Mouse (Mus musculus) stomach, postnatal 0 days (tissue): Measurements from ENCODE around the gene Timm50. TPM values are rescaled to one million over a fixed set of nuclear protein-coding genes. Genes with fewer than 3 reads are reported as not detected.
A peak's percentile ranks its signal among the peaks of the same experiment; 100 is the strongest.

ENCODE experiments used
- ATAC-seq: fragments of 200-750 bp; cut with Nextera tagmentation; 2 replicates; pipeline ENCODE4 v1.8.0; 2017; ENCODE audit not compliant: low FRiP score, low TSS enrichment
- DNase-seq: peaks from one replicate; pipeline ENCODE4 v3.0.0-alpha.2; 2016; ENCODE audit warnings: low spot score
- H3K27ac ChIP-seq: fragments of 300-500 bp; sonication (generic); replicated peaks from 2 replicates; pipeline ENCODE4 v1.5.1; 2014; ENCODE audit warnings: mild to moderate bottlenecking, control low read depth
- H3K27me3 ChIP-seq: fragments of 300-500 bp; sonication (generic); 2 replicates; pipeline ENCODE4 v1.6.1; 2014; ENCODE audit warnings: low read length; ENCODE audit not compliant: control insufficient read depth, insufficient read depth
- H3K36me3 ChIP-seq: fragments of 300-500 bp; sonication (generic); 2 replicates; pipeline ENCODE4 v1.6.1; 2014; ENCODE audit warnings: low read length, mixed read lengths; ENCODE audit not compliant: control insufficient read depth, insufficient read depth
- H3K4me1 ChIP-seq: fragments of 300-500 bp; sonication (generic); replicated peaks from 2 replicates; pipeline ENCODE4 v1.6.1; 2014; ENCODE audit warnings: antibody characterized with exemption; ENCODE audit not compliant: control insufficient read depth, insufficient read depth
- H3K4me2 ChIP-seq: fragments of 300-500 bp; sonication (generic); replicated peaks from 2 replicates; pipeline ENCODE4 v1.6.1; 2014; ENCODE audit warnings: low read depth, mild to moderate bottlenecking, control low read depth, moderate library complexity
- H3K4me3 ChIP-seq: fragments of 300-500 bp; sonication (generic); 2 replicates; pipeline ENCODE4 v1.5.1; 2014; ENCODE audit warnings: low read depth, low read length, control low read depth
- H3K9ac ChIP-seq: fragments of 300-500 bp; sonication (generic); 2 replicates; pipeline ENCODE4 v1.6.1; 2014; ENCODE audit warnings: mild to moderate bottlenecking, low read length, control low read depth, mixed read lengths
- H3K9me3 ChIP-seq: fragments of 300-500 bp; sonication (generic); 2 replicates; pipeline ENCODE4 v1.6.1; 2016; ENCODE audit warnings: low read length; ENCODE audit not compliant: control insufficient read depth
- CTCF ChIP-seq: IDR thresholded peaks from 2 replicates; pipeline ENCODE4 v1.5.1; 2016; ENCODE audit warnings: antibody characterized with exemption, low read depth, mild to moderate bottlenecking, moderate library complexity
- EP300 ChIP-seq: optimal IDR thresholded peaks from 2 replicates; pipeline ENCODE3; 2016; ENCODE audit warnings: antibody characterized with exemption
- WGBS: fragments of 180-500 bp; shearing (Covaris S2); extraction: QIAGEN DNeasy Blood & Tissue Kit; methylation state at CpG from one replicate; pipeline ENCODE4 v1.1.7; 2014; 5-methylcytosine and 5-hydroxymethylcytosine counted together
- polyA plus RNA-seq: library from polyadenylated mRNA; unstranded; fragments of >200 nt; fragmentation: Nextera tagmentation; extraction: Ambion mirVana; gene quantifications from 2 replicates; pipeline ENCODE4 v1.2.1, GENCODE M21; 2015

The Timm50 gene
- polyA plus RNA-seq, 1 experiment from 2014 or later: 69.6 TPM

DNA sequence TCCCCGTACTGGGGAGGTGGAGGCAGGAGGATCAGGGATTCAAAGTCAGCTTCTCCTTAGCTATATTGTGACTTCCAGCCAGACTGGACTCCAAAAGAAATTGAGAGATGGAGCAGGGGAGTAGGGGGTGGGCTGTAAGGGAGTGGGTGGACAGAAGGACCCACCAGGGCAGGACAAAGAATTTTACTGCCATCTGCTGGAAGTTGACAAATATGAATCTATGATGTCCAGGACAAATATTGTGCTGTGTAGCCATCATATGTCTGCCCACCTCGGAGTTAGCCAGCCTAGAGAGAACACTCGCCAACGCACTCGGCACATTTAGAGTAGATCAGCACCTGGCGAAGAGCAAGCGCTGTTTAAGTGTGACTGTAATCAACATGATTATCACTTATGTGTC, 36.7 kb upstream of the Timm50 start:
- TF ChIP-seq CTCF: peak; percentile 47
- no peak for TF ChIP-seq EP300
- H3K9ac ChIP-seq: no peak overlapping the region
- no peak overlapping the region for H3K4me2 ChIP-seq
- H3K9me3 ChIP-seq: no peaks in the 10 kb centered on the region
- H3K36me3 ChIP-seq: peaks cover 7% of the 10 kb centered on the region; the same call in 1 of the 2 replicates
- H3K4me3 ChIP-seq: no peak overlapping the region
- H3K27me3 ChIP-seq: no peaks in the 10 kb centered on the region
- no peak overlapping the region for H3K27ac ChIP-seq
- 83% methylated on average over 7 of the region's 7 CpGs for WGBS
- DNase-seq (no peak), ATAC-seq (no peak)
- peaks cover 4% of the 10 kb centered on the region; the same call in 1 of the 2 replicates for H3K4me1 ChIP-seq

DNA sequence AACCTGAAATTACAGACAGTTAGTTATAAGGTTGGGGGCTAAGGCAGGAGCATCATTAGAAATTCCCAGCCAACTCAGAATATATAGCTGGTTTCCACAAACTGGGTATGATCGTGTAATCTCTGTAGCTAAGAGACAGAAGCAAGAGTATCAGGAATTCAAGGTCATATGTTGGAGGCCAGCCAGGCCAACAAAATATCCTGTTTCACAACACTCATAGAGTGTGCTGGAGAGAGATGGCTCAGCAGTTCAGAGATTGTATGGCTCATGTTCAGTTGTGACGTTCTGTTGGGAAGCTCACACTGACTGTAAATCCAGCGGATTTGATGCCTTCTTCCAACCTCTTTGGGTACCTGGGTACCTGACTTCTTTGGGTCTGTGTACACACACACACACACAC, 35.9 kb upstream of the Timm50 start:
- no peaks in the 10 kb centered on the region for H3K36me3 ChIP-seq
- DNase-seq: no peak
- H3K27me3 ChIP-seq: no peaks in the 10 kb centered on the region
- TF ChIP-seq EP300 (no peak), CTCF (no peak)
- no peak for ATAC-seq
- no peak overlapping the region for H3K4me3 ChIP-seq
- H3K9me3 ChIP-seq: no peaks in the 10 kb centered on the region
- H3K4me2 ChIP-seq: no peak overlapping the region
- H3K27ac ChIP-seq: no peak overlapping the region
- H3K9ac ChIP-seq: no peak overlapping the region
- H3K4me1 ChIP-seq: peaks cover 4% of the 10 kb centered on the region; the same call in 1 of the 2 replicates
- 57% methylated on average over 3 of the region's 3 CpGs for WGBS

GRCm38 (mm10) chr7:28344637-28345036, 32.8 kb upstream of the Timm50 start:
- TF ChIP-seq CTCF (peak; percentile 92), EP300 (no peak)
- WGBS: 4% methylated on average over 4 of the region's 4 CpGs

DNA sequence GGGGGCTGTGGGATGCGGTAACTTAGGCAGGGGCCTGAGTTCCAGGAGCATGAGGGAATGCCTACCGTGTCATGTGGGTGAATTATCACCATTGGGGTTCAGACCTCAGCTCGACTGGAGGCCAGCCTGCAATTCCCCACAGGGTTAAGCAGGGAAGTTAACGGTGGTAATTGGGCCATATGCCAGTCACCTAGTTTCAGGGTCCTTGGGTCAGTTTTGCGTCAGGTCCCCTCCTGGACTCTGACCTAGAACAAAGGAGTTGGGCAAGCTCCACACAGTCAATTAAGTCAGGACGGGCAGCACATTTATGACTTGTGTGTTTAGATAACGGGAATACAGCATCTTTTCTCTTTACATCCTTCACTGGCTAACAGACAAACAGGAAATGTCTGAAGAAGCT, 29.5 kb upstream of the Timm50 start:
- no peak overlapping the region for H3K4me3 ChIP-seq
- ATAC-seq (no peak), DNase-seq (no peak)
- no peak overlapping the region for H3K9ac ChIP-seq
- TF ChIP-seq CTCF (no peak), EP300 (no peak)
- H3K4me2 ChIP-seq: no peak overlapping the region
- no peaks in the 10 kb centered on the region for H3K4me1 ChIP-seq
- H3K36me3 ChIP-seq: no peaks in the 10 kb centered on the region
- H3K27ac ChIP-seq: no peak overlapping the region
- no peaks in the 10 kb centered on the region for H3K27me3 ChIP-seq
- 31% methylated on average over 7 of the region's 7 CpGs for WGBS
- no peaks in the 10 kb centered on the region for H3K9me3 ChIP-seq

More at GRCm38 (mm10) chr7:28344637-28345036, 32.8 kb upstream of the Timm50 start:
- H3K27me3 ChIP-seq: no peaks in the 10 kb centered on the region
- no peak overlapping the region for H3K27ac ChIP-seq
- H3K4me2 ChIP-seq: no peak overlapping the region
- no peaks in the 10 kb centered on the region for H3K36me3 ChIP-seq
- no peaks in the 10 kb centered on the region for H3K4me1 ChIP-seq
- H3K4me3 ChIP-seq: no peak overlapping the region
- no peak overlapping the region for H3K9ac ChIP-seq
- DNase-seq: peak; percentile 83
- no peaks in the 10 kb centered on the region for H3K9me3 ChIP-seq
- ATAC-seq: no peak

DNA sequence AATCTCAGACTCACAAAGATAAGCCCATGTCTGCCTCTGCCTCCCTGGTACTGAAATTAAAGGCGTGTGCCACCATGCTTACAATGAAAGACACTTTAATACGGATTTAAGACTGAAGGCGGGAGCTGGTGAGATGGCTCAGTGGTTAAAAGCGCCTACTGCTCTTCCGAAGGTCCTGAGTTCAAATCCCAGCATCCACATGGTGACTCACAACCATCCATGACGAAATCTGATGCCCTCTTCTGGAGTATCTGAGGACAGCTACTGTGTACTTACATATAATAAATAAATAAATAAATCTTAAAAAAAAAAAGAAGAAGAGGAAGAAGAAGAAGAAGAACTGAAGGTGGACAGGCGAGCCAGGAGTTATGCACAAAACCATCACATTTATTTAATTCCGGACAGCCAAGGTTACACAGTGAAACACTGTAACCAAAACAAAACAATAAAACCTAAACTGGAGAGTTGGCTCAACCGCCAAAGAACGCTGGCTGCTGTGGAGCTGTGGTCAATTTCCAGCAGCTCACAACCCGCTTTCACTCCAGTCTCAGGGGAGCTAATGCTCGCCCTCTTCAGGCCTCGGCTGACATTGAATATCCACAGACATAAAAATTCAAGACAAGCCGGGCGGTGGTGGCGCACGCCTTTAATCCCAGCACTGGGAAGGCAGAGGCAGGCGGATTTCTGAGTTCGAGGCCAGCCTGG, 27.5 kb upstream of the Timm50 start:
- peak; percentile 57 for DNase-seq

More for the DNA sequence above, 27.5 kb upstream of the Timm50 start:
- H3K9me3 ChIP-seq: no peaks in the 10 kb centered on the region
- peak overlapping the region; percentile 49 for H3K4me2 ChIP-seq
- H3K27ac ChIP-seq: peak overlapping the region; percentile 87
- no peak for ATAC-seq
- no peak for TF ChIP-seq EP300
- peak; percentile 52 for TF ChIP-seq CTCF
- H3K4me3 ChIP-seq: peak overlapping the region; percentile 88
- H3K4me1 ChIP-seq: no peaks in the 10 kb centered on the region
- 66% methylated on average over 19 of the region's 19 CpGs for WGBS
- H3K36me3 ChIP-seq: no peaks in the 10 kb centered on the region
- H3K27me3 ChIP-seq: no peaks in the 10 kb centered on the region
- peak overlapping the region; percentile 98; the same call in 1 of the 2 replicates for H3K9ac ChIP-seq
